Mouse (Mus musculus) bone marrow, adult 2 months (tissue): ENCODE measurements around the gene Asah2. TPM values are rescaled to one million over a fixed set of nuclear protein-coding genes. Genes with fewer than 3 reads are reported as not detected.

Experiments
- H3K27ac ChIP-seq: fragments of 200-500 bp; 2 replicates; pipeline ENCODE4 v1.5.1; 2012; ENCODE audit warnings: low read depth, mild to moderate bottlenecking, control low read depth, inconsistent platforms, low read length; ENCODE audit not compliant: control insufficient read depth, poor library complexity, insufficient read depth
- H3K4me1 ChIP-seq: fragments of 200-500 bp; 2 replicates; pipeline ENCODE4 v1.6.1; 2011; ENCODE audit warnings: low read length; ENCODE audit not compliant: control insufficient read depth, insufficient read depth
- H3K4me3 ChIP-seq: fragments of 200-500 bp; replicated peaks from 2 replicates; pipeline ENCODE3; 2011; ENCODE audit warnings: mild to moderate bottlenecking, low read depth, low read length, control low read depth; ENCODE audit not compliant: control insufficient read depth
- CTCF ChIP-seq: fragments of 200-500 bp; IDR thresholded peaks from 2 replicates; pipeline ENCODE4 v1.5.1; 2011; ENCODE audit warnings: low read length, control low read depth; ENCODE audit not compliant: control insufficient read depth, insufficient read depth
- POLR2A ChIP-seq: fragments of 200-500 bp; IDR thresholded peaks from 2 replicates; pipeline ENCODE4 v1.6.1; 2011; ENCODE audit warnings: low read depth, mild to moderate bottlenecking, control low read depth, low read length, borderline replicate concordance; ENCODE audit not compliant: control insufficient read depth
- WGBS: fragments of 180-500 bp; shearing (Covaris S2); methylation state at CpG from one replicate; pipeline ENCODE4 v1.1.7; 2018; 5-methylcytosine and 5-hydroxymethylcytosine counted together
- polyA plus RNA-seq: library from polyadenylated mRNA; stranded (reverse); fragments of >200 nt; gene quantifications from 2 replicates; pipeline ENCODE4 v1.2.4, GENCODE M21; 2011; ENCODE audit warnings: low replicate concordance; ENCODE audit not compliant: missing spikeins, insufficient read depth, insufficient read length

Asah2 gene
- polyA plus RNA-seq, 1 experiment, result 3.7 TPM

- TF ChIP-seq CTCF (no peak), POLR2A (no peak)
- 80% methylated on average over 4 of the region's 4 CpGs for WGBS
- no peak overlapping the region for H3K27ac ChIP-seq
- H3K4me1 ChIP-seq, result peaks cover 3% of the 10 kb centered on the region; the same call in 1 of the 2 replicates
- H3K4me3 ChIP-seq, result no peak overlapping the region
Observed at GRCm38 (mm10) chr19:31954696-31955095, 153.3 kb downstream of the Asah2 start.

- 83% methylated on average over 4 of the region's 4 CpGs for WGBS
- Histone ChIP-seq H3K4me1 (peaks cover 3% of the 10 kb centered on the region; the same call in 1 of the 2 replicates), H3K4me3 (no peak overlapping the region), H3K27ac (no peak overlapping the region)
- TF ChIP-seq POLR2A, result no peak
- no peak for TF ChIP-seq CTCF
Observed at GRCm38 (mm10) chr19:31954267-31954666, 153.7 kb downstream of the Asah2 start.

GRCm38 (mm10) chr19:31953799-31954198 is 154.2 kb downstream of the Asah2 start:
- H3K27ac ChIP-seq, result no peak overlapping the region
- 76% methylated on average over 2 of the region's 2 CpGs for WGBS
- no peak for TF ChIP-seq POLR2A
- TF ChIP-seq CTCF, result no peak
- H3K4me1 ChIP-seq, result peaks cover 3% of the 10 kb centered on the region; the same call in 1 of the 2 replicates
- no peak overlapping the region for H3K4me3 ChIP-seq

DNA sequence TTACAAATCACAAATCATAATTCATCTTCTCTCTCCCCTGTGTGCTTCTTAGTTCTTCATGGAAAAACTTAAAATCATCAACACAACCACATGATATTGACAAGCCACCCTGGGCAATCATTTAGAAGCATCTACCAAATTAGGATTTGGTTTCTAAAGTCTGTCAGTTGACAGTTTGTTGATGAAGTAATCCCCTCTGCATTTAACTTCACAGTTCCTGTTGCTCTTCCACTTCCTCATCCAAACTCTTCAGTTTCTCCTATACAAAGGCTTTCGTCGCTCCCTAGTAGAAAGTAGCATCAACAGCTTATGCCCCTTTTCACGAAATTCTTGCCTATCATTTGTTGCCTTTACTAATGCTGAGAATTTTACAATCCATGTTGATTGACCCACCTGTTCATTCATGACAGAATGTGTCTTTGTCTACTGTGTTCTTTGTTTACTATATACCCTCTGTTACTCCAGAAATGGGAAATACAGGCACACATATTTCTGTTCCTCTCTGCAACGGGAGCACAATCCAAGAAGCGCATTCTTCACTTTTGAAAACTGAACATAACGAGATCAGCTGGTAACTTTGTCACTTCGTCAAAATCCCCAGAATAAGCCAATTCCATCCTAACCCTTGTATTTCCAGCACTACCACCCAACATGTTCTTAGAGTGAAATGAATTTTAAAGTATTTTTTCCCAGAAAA is 157.1 kb downstream of the Asah2 start:
- no peak overlapping the region for H3K4me3 ChIP-seq
- no peak overlapping the region for H3K27ac ChIP-seq
- 28% methylated on average over 7 of the region's 7 CpGs for whole genome bisulfite sequencing
- peaks cover 1% of the 10 kb centered on the region; the same call in 1 of the 2 replicates for H3K4me1 ChIP-seq
- TF ChIP-seq CTCF (no peak), POLR2A (no peak)

Other genes starting within 250 kb of the Asah2 start
- 0.29 TPM in 1 of 2 replicates, not detected in the other for gene A1cf, start 239.4 kb downstream of the Asah2 start, polyA plus RNA-seq